Mouse (Mus musculus): ENCODE measurements at regions not wholly inside any gene's neighbourhood (a gene's known extent, or its start where the extent isn't known, plus 50 kb on each side); places are given as distances from the start of the nearest gene placed in this dataset.
A peak's percentile ranks its signal among the peaks of the same experiment; 100 is the strongest.

DNA sequence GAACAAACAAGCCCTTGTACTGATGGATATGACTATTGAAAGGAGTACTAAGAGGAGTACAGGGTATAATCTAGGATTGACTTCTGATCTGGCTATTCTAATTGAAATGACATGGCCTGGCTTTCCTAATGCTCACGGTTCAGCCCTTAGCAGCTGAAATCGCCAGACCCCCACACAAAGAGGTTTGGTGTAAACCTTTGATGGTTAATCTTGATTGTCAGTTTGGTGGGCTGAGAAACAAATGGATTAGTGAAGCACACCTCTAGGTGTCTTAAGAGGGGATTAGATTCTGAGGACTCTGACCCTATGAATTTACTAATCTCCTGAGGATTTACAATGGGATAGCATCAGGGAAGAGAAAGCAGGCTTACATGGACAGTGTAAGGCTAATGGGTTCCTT lies 623.4 kb upstream of the Adamts9 start:
- Histone ChIP-seq H3K4me1 (no peaks in the 10 kb centered on the region), H3K9ac (no peak overlapping the region), H3K27me3 (no peaks in the 10 kb centered on the region), H3K27ac (no peak overlapping the region), H3K36me3 (no peaks in the 10 kb centered on the region), H3K9me3 (0 out of 2 replicates have a peak, but pooled peaks cover 2% of the 10 kb centered on the region), H3K4me3 (no peak overlapping the region), H3K4me2 (replicated peaks) (no peak overlapping the region)
- 17% methylated on average over 2 of the region's 2 CpGs for WGBS
- ATAC-seq (ENCODE audit: insufficient number of reproducible peaks, insufficient read depth, low FRiP score, low TSS enrichment): no peak

DNA sequence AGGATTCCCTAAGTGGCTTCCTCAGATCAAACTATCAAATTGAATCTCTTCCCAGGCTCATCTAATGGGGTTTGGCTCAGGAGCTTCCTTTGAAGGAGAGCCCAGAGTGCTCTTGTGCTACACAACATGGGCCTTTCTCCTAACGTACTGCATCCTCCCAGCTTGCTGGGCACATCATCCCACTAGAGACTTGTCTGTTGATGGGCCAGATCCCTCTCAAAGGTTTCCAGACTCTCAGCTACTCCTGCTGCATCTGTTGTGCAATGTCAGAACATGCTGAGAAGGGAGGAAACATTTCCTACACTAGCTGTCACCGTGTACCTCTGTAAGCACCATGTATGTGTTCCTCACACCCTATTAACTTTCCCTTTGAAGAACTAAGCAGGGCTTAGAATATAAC lies 605.0 kb upstream of the Adamts9 start:
- H3K9me3 ChIP-seq: no peaks in the 10 kb centered on the region
- peaks cover 5% of the 10 kb centered on the region; the same call in 1 of the 2 replicates for H3K4me1 ChIP-seq
- no peak for ATAC-seq (ENCODE audit: insufficient number of reproducible peaks, insufficient read depth, low FRiP score, low TSS enrichment)
- 84% methylated on average over 2 of the region's 2 CpGs for WGBS
- H3K27ac ChIP-seq: no peak overlapping the region
- H3K36me3 ChIP-seq: no peaks in the 10 kb centered on the region
- H3K9ac ChIP-seq: no peak overlapping the region
- no peak overlapping the region for H3K4me2 ChIP-seq (replicated peaks)
- H3K27me3 ChIP-seq: no peaks in the 10 kb centered on the region
- no peak overlapping the region for H3K4me3 ChIP-seq

DNA sequence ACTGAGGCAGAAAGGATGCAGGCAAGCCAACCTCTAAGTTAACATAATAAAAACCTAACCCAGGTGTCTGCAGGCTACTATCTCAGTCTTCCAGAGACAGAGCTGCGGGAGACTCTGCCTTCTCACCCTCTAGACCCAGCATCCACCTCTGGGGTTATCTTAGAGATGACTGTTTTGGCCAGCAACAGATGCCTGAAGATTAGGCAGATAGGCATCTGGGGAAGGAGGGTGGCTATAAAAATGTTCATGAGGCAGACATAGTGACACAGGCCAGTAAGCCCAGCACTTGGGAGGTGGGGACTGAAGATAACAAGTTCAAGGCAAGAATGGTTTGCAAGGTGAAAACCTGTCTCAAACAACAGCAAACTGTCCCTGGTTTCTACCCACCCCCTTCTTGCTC lies 601.0 kb upstream of the Adamts9 start:
- no peak overlapping the region for H3K27ac ChIP-seq
- no peak for ATAC-seq (ENCODE audit: insufficient number of reproducible peaks, insufficient read depth, low FRiP score, low TSS enrichment)
- no peaks in the 10 kb centered on the region for H3K9me3 ChIP-seq
- H3K36me3 ChIP-seq: no peaks in the 10 kb centered on the region
- H3K27me3 ChIP-seq: no peaks in the 10 kb centered on the region
- H3K4me2 ChIP-seq (replicated peaks): no peak overlapping the region
- H3K9ac ChIP-seq: no peak overlapping the region
- peaks cover 12% of the 10 kb centered on the region; the same call in 1 of the 2 replicates for H3K4me1 ChIP-seq
- no peak overlapping the region for H3K4me3 ChIP-seq
- WGBS: 45% methylated on average over 1 of the region's 1 CpGs

DNA sequence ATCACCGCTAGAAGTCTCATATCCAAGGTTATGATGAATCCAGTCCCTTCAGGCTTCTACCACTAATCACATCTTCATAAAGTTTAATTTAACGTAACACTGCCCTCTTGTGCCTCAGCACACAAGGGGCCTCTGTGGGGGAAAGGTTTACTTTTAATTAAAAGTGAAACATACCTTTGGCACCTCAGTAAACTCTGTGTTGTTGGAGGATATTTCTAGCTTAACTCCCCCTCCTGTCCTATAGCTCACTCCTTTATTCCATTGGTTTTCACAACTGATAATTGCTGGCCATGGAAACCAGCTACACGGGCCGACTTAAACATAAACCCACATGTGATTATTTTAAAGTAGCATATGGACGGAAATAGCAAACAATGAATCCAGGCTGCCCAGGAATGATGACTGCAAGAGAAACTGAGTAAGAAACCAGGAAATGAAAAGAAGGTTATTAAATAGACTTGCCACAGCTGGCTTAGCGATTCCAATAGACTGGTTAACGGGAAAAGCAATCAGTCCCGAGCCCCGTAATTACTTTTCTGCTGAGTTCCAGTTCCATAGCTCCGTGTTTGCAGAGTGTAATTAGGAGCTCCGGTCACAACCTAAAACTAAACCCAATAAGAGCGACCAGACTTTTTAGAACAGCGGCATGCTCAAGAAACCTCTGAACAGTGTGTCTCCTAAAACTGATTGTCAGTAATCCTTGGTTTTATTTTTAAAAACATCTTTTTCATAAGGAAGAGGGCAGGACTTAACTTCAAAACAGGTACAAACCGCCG lies 600.2 kb upstream of the Adamts9 start:
- Histone ChIP-seq H3K27me3 (no peaks in the 10 kb centered on the region), H3K4me1 (peaks cover 12% of the 10 kb centered on the region; the same call in 1 of the 2 replicates), H3K4me2 (replicated peaks) (peak overlapping the region; percentile 24), H3K4me3 (no peak overlapping the region), H3K9ac (no peak overlapping the region), H3K36me3 (no peaks in the 10 kb centered on the region), H3K9me3 (no peaks in the 10 kb centered on the region), H3K27ac (no peak overlapping the region)
- 39% methylated on average over 15 of the region's 15 CpGs for WGBS
- no peak for ATAC-seq (ENCODE audit: insufficient number of reproducible peaks, insufficient read depth, low FRiP score, low TSS enrichment)

DNA sequence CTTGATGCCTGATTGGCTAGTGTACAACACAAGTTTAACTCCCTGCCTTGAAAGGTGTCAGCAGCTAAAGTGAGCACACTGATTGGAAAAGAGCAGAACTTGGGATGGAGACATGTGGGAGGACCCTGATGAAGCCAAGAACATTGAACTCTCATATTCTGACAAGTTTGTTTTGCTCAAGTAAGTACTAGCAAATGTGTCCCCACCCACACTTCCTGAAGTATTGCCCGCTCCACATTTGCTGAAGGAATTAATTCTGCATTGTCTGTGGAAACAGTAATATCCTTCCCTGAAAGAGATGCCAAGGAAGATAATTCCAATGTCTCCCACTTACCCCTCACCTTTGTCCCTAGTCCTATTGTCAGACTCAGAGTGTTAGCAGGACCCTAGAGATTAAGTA lies 596.3 kb upstream of the Adamts9 start:
- Histone ChIP-seq H3K27me3 (no peaks in the 10 kb centered on the region), H3K9ac (no peak overlapping the region), H3K4me3 (no peak overlapping the region), H3K4me1 (peaks cover 19% of the 10 kb centered on the region), H3K36me3 (no peaks in the 10 kb centered on the region), H3K4me2 (replicated peaks) (no peak overlapping the region), H3K9me3 (no peaks in the 10 kb centered on the region), H3K27ac (no peak overlapping the region)
- ATAC-seq (ENCODE audit: insufficient number of reproducible peaks, insufficient read depth, low FRiP score, low TSS enrichment): no peak
- 93% methylated on average over 1 of the region's 1 CpGs for WGBS

DNA sequence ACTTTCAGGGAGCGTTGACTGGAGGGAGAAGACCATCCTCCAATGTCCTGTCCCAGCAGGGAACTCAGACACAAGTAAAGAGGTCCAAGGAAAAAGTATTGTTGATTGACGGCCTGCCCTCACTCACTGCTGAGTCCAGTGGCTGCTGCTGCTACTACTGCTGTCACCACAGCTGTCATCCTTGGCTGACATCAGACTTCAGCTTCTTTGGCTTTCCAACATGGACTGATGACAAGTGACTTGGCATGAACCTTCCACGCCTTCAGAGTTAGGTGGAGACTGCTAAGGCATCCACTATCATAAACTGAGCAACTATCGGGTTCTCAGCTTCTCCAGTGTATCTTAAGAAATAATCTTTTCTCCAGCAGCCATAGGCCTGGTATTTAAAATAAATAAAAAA lies 595.9 kb upstream of the Adamts9 start:
- Histone ChIP-seq H3K27ac (no peak overlapping the region), H3K4me2 (replicated peaks) (no peak overlapping the region), H3K9me3 (no peaks in the 10 kb centered on the region), H3K27me3 (no peaks in the 10 kb centered on the region), H3K4me3 (no peak overlapping the region), H3K36me3 (no peaks in the 10 kb centered on the region), H3K9ac (no peak overlapping the region), H3K4me1 (peaks cover 17% of the 10 kb centered on the region)
- 77% methylated on average over 4 of the region's 4 CpGs for WGBS
- ATAC-seq (ENCODE audit: insufficient number of reproducible peaks, insufficient read depth, low FRiP score, low TSS enrichment): no peak

DNA sequence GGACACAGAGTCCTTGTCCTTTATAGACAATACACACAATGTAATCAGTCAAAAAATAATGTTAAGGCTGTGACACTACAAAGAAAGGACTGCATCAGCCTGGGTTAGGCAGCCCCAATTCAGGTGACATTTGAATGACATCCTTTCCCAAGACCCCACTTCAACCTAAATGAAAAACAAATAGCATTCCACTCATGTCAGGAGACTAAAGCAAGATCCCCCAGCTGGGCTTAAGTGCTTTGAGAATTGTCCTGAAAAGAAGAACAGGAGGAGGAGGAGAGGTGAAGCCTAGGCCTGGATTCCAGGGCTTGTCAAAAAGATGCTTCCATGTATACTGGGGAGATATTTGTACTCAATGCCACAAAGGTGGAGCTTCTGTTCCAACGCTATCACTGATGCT lies 594.7 kb upstream of the Adamts9 start:
- H3K4me1 ChIP-seq: peaks cover 10% of the 10 kb centered on the region
- no peak overlapping the region for H3K4me3 ChIP-seq
- WGBS: 90% methylated on average over 1 of the region's 1 CpGs
- H3K9me3 ChIP-seq: no peaks in the 10 kb centered on the region
- no peak overlapping the region for H3K9ac ChIP-seq
- H3K4me2 ChIP-seq (replicated peaks): no peak overlapping the region
- no peaks in the 10 kb centered on the region for H3K36me3 ChIP-seq
- no peaks in the 10 kb centered on the region for H3K27me3 ChIP-seq
- H3K27ac ChIP-seq: no peak overlapping the region
- ATAC-seq (ENCODE audit: insufficient number of reproducible peaks, insufficient read depth, low FRiP score, low TSS enrichment): no peak

DNA sequence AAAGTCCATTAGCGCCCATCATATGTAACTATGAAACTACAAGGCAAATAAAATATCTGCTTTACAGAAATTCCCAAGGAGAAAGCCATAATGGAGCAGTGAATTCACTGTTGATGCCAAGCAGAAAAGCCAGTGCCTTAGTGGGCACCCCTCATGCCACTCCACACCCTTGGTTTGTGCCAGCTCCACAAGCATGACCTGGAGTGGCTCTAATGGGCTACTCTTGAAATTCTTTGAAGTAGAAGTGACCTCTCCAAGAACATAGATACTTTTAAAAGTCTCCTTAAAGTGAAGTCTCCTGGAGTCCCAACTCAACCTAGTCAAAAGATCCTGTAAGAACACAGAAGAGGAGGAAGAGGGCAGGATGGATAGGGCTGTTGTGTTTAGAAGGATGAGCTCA lies 593.8 kb upstream of the Adamts9 start:
- H3K27me3 ChIP-seq: no peaks in the 10 kb centered on the region
- H3K4me2 ChIP-seq (replicated peaks): no peak overlapping the region
- no peak overlapping the region for H3K9ac ChIP-seq
- no peaks in the 10 kb centered on the region for H3K9me3 ChIP-seq
- H3K4me3 ChIP-seq: no peak overlapping the region
- H3K36me3 ChIP-seq: no peaks in the 10 kb centered on the region
- no peak for ATAC-seq (ENCODE audit: insufficient number of reproducible peaks, insufficient read depth, low FRiP score, low TSS enrichment)
- H3K4me1 ChIP-seq: peaks cover 7% of the 10 kb centered on the region
- no peak overlapping the region for H3K27ac ChIP-seq
- 93% methylated on average over 1 of the region's 1 CpGs for WGBS

DNA sequence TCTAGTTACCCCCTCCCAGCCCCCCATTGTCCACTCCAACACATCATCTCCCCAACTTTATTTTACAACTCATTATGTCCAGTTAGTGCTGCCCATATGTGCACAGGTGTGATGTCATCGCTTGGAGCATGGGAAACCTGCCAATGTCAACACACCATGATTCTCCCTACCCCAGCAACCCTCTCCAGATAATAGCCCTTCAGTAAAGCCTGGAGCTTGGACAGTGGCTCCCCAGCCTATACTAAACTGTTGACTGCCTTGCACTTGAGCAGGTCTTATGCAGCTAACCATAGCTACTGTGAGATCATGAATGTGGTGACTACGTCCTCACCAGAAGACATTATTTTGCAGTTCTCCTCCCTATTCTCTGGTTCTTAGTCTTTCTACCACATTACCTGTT lies 570.5 kb upstream of the Adamts9 start:
- Histone ChIP-seq H3K9me3 (no peaks in the 10 kb centered on the region), H3K27me3 (no peaks in the 10 kb centered on the region), H3K4me2 (replicated peaks) (no peak overlapping the region), H3K9ac (no peak overlapping the region), H3K4me3 (no peak overlapping the region), H3K4me1 (no peaks in the 10 kb centered on the region), H3K36me3 (no peaks in the 10 kb centered on the region), H3K27ac (no peak overlapping the region)
- 93% methylated on average over 2 of the region's 2 CpGs for WGBS
- no peak for ATAC-seq (ENCODE audit: insufficient number of reproducible peaks, insufficient read depth, low FRiP score, low TSS enrichment)

DNA sequence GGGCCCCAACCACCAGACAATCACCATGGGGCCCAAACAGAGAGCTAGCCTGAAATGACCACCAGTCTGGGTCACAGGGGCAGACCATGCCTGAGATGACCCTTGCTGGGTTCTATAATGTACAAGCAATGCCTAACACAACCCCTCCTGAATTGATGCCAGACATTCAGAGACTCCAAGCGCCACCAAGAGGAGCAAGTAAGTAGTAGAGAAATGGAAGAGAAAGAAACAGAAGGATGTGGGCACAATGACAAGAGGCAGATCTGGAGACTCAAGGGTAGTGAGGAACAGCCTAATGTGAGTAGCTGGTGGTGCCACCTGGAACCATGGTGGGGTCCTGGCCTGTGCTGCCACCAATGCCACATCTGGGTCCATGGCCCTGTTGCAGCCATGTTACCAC lies 566.6 kb upstream of the Adamts9 start:
- WGBS: 39% methylated on average over 1 of the region's 1 CpGs

DNA sequence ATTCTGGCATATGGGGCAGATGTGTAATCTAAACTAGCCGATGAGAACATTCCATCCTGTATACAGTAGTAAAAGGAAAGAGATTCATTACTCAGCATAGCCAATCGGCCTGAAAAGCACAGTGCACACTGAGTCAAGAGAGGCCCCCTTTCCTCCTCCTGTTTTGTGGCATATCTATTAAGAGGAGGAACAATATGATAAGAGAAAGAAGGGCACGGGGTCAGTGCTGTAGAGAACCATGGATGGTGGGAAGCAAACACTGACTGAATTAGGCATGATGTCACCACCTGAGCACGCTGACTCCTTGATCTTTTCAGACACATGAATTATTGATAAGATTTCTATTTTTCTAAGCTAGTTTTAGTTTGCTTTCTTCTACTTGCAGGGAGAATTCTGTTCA lies 554.5 kb upstream of the Adamts9 start:
- ATAC-seq (ENCODE audit: insufficient number of reproducible peaks, insufficient read depth, low FRiP score, low TSS enrichment): no peak
- Histone ChIP-seq H3K27ac (no peak overlapping the region), H3K9ac (no peak overlapping the region), H3K36me3 (no peaks in the 10 kb centered on the region), H3K9me3 (no peaks in the 10 kb centered on the region), H3K4me3 (no peak overlapping the region), H3K4me1 (no peaks in the 10 kb centered on the region), H3K27me3 (no peaks in the 10 kb centered on the region), H3K4me2 (replicated peaks) (no peak overlapping the region)
- 82% methylated on average over 4 of the region's 4 CpGs for WGBS

More for the DNA sequence above, 566.6 kb upstream of the Adamts9 start:
- Histone ChIP-seq H3K27me3 (no peaks in the 10 kb centered on the region), H3K4me1 (no peaks in the 10 kb centered on the region), H3K4me2 (replicated peaks) (no peak overlapping the region), H3K27ac (no peak overlapping the region), H3K9me3 (no peaks in the 10 kb centered on the region), H3K36me3 (no peaks in the 10 kb centered on the region), H3K9ac (no peak overlapping the region), H3K4me3 (no peak overlapping the region)
- ATAC-seq (ENCODE audit: insufficient number of reproducible peaks, insufficient read depth, low FRiP score, low TSS enrichment): no peak

DNA sequence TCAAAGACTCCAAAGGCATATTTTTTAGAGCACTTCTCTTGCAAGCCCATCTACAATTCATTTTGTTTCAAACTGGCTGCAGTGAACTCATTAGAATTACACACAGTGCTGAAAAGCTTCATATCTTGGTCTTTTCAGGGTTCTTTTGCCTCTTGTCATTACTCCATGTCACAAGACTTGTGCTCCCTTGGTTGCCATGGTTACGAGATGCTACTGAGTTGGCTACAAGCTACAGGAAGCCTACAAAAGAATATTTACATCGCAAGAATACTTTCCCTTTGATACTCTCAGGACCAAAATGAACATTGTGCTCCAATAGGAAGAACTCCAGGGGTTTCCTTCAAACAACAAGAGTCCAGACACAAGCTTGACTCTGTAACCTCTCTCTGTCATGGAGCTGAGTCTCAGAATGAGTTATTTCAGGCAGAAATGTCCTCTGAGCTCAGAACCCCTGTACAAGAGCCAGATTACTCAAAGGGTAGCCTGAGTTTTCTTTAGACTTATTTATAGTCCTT lies 545.2 kb upstream of the Adamts9 start:
- Histone ChIP-seq H3K4me1 (no peaks in the 10 kb centered on the region), H3K4me2 (replicated peaks) (no peak overlapping the region), H3K27ac (no peak overlapping the region), H3K36me3 (no peaks in the 10 kb centered on the region), H3K9ac (no peak overlapping the region), H3K4me3 (no peak overlapping the region), H3K9me3 (no peaks in the 10 kb centered on the region), H3K27me3 (no peaks in the 10 kb centered on the region)
- ATAC-seq (ENCODE audit: insufficient number of reproducible peaks, insufficient read depth, low FRiP score, low TSS enrichment): no peak
- 85% methylated on average over 2 of the region's 2 CpGs for WGBS
